Mouse (Mus musculus) thymus, postnatal 25 days (tissue): ENCODE results near the gene Adgrl3.

ENCODE experiments used
- DNase-seq: peaks from one replicate; pipeline ENCODE4 v3.0.0; 2022

The Adgrl3 gene

GRCm38 (mm10) chr5:81583425-81583824 is 563.5 kb downstream of the Adgrl3 start:
- no peak for DNase-seq

GRCm38 (mm10) chr5:81584945-81585344 is 565.0 kb downstream of the Adgrl3 start:
- DNase-seq: no peak

DNA sequence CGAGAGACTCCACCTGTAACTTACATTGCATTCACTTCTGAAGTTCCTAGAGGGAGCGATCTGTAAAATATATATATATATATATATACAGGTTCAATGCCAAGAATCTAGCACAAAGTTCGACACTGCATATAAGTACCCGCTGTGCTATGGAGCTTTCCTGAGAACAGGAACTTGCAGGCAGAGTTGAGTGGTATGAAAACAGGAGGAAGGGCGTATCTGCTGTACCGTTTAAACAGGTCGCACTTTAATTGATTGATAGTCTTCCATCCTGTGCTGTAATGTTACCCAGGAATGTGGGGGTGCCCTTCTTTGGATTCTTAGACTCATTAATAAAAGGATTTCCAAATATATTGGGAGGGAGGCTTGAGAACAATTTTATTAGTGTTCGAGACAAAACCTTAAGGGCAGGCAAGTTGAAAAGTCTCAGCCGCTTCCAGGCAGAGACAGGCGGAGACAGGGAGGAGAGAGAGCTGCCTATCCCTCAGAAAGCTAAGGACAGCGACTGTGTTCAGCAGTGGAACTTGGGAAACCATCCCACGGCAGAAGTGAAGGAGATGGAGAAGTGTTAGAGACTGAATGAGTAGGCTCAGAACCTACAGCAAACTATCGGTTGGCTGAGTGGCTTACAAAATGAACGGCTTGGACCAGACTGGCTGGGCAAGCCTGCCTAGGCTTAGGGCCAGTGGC is 570.2 kb downstream of the Adgrl3 start:
- no peak for DNase-seq

DNA sequence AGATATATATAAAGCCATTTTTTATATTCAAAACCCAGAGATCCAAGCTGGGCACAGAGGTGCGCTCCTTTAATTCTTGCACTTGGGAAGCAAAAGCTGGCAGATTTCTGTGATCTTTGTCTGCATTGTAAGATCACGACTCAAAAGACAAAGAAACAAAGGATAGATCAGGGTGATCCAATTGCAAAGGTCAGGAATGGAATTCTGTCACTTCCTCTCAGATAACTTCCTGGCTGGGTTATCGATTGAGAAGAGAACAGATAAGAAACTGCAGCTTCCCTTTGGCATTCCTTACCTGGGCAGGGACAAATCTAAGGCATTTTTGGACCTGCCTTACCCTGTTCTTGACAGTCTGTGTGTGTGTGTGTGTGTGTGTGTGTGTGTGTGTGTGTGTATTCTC is 571.5 kb downstream of the Adgrl3 start:
- DNase-seq: no peak

- no peak for DNase-seq
Measured at GRCm38 (mm10) chr5:81593396-81593995, 573.6 kb downstream of the Adgrl3 start.

- DNase-seq: no peak
Measured at GRCm38 (mm10) chr5:81598041-81598440, 578.1 kb downstream of the Adgrl3 start.

- DNase-seq: no peak
Measured at GRCm38 (mm10) chr5:81602889-81603288, 583.0 kb downstream of the Adgrl3 start.

DNA sequence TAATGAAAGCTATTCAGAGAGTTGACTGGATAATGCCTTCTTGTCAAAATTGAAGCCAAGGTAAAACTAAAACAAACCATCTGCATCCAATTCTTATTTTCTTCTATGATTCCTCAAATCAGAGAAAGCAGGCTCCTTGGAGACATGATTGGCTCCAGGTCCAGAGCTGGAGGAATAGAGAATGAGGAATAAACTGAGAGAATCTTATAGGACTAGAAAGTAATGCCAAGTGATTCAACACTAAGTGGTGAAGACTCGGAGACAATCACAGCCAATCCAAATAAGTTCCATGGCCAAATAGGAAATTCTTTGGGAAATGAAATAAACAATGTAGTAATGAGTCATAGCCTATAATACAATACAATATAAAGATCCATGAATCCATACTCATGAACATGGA is 585.7 kb downstream of the Adgrl3 start:
- no peak for DNase-seq

DNA sequence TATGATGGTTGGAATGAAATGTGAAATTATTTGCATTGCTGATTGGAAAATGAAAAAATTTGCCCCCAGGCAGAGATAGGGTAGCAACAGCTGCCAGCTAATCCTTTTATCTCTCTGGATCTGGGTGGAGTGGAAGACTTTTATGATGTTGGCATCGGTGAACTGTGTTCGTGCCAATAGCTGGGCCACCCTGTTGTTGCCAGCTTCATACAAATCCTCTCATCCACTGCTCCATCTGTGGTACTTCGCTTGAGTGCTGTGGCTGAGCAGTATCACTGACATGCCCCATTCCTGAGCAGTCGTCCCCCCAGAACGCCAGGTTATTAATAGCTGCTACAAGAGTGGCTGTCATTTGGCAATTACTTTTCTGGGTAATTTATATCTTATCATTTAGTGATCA is 590.3 kb downstream of the Adgrl3 start:
- DNase-seq: no peak

DNA sequence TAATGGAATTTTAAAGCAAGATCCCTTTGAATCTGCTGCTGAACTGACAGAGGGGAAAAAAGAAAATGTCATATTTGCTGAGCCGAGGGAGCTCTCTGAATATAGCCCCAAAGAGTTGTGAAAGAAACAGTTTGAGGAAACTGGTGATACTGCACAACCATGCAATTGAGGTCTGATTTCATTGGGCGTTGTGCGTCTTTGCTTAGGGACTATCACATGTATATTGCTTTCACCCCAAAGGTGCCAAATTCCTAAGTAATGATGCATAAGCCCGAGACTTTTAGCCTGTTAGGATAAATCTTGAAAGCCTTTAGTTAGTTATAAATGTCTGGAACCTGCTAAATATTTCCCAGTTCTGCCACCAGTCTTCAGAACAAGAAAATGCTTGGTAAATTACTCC is 594.7 kb downstream of the Adgrl3 start:
- no peak for DNase-seq

GRCm38 (mm10) chr5:81621106-81621505 is 601.2 kb downstream of the Adgrl3 start:
- no peak for DNase-seq

DNA sequence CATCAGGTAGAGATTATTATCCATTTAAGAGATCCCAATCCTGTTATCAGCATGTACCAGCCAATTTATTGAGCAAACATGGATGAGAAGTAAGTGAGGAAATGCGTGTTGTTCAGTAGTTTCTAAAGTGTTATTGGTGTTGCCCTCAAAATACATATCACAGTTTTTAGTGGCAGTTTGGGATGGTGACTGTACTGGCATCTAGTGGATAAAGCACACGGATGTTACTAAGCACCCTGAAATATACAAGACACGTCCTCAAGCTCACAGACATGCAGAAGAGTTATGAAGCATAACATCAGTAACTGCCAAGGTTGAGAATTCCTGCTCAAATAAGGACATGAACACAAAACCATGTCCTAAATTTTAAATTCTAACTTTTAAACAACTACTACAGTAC is 601.8 kb downstream of the Adgrl3 start:
- no peak for DNase-seq

GRCm38 (mm10) chr5:81623846-81624245 is 603.9 kb downstream of the Adgrl3 start:
- no peak for DNase-seq

DNA sequence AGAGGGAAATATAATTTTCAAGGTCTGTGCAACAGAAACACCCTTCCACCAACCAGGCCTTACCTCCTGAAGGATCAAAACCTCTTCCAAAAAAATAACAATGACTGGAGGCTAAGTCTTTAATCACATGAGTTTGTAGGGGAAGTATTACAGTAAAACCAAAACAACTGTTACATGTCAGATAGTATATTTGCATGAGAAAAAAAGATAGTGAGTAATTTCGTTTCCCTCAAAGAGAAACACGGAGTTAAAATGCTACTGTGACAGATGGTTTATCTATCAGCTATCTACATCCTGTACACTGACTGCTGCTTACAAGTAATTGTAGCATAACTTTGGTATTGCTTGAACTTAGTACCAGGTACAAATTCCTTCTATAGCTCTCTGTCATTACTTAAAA is 616.2 kb downstream of the Adgrl3 start:
- no peak for DNase-seq

DNA sequence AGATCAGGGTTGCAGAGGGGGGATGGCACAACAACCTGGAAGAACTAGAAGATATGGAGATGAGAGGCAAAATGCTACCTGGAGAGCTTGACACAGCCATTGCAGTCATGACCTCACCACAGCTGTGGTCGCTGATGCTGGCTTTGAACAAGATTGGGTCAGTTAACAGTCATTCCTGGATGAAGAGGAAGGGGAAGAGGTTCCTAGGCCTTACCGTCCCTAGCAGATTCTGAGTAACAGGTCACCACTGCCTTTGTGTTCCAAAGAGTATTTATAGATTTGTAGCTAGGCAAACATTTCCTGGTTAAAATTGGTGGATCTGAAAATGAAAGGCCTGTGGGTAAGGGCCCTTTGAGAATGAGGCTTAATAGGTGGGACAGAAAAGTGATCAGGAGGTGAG is 618.5 kb downstream of the Adgrl3 start:
- no peak for DNase-seq

- no peak for DNase-seq
Measured at GRCm38 (mm10) chr5:81640118-81640517, 620.2 kb downstream of the Adgrl3 start.

DNA sequence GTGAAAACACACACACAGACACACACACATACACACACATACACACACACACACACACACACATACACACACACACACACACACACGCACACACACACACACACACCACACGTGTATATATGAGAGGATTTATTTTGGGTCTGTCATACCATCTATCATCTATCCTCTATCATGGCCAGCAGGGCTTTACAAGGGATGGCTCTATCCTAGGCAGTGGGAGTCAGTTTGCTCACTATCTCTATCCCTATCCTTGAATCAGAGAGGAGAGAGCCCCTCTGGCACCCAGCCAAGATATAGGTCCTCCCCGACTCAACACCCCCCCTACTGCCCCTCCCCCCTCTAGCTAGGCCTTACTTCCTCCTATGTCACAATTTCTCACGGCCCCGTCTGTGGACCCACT is 625.6 kb downstream of the Adgrl3 start:
- DNase-seq: no peak

GRCm38 (mm10) chr5:81653941-81654340 is 634.0 kb downstream of the Adgrl3 start:
- DNase-seq: no peak

DNA sequence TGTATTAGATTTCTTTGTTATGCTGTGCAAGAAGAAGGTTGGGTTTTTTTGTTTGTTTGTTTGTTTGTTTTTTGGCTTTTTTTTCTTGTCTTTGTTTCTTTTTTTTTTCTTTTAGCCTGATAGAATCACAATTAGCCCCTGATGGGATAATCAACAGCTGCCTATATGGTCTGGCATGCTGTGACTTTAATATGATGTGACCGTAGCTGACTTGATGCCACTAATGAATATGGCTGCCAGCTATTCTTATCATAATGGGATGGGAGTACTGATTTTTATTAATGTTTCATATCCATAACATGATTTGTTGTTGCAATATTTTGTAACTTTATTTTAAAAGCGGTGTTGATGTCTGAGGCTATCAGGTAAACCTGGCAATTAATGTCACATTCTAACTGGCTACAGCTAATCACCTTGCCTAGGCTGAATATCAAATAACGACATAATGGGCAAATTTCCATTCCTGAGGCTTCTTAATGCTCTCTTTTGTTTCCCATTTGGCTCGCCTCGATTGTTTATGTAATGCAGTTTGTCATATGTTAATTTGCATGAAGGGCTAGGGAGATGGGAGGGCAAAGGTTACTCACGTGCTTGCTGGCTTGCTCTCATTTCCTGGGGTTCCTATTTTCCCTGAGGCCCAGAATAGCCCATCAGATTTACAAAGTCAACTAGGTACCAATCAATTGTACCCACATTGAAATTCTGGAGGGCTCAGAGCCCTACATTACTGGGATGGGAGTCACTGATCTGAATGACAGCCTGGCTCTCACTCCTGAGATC is 641.9 kb downstream of the Adgrl3 start:
- DNase-seq: no peak

GRCm38 (mm10) chr5:81671025-81671424 is 651.1 kb downstream of the Adgrl3 start:
- no peak for DNase-seq

- DNase-seq: no peak
Measured at GRCm38 (mm10) chr5:81674275-81674974, 654.5 kb downstream of the Adgrl3 start.

DNA sequence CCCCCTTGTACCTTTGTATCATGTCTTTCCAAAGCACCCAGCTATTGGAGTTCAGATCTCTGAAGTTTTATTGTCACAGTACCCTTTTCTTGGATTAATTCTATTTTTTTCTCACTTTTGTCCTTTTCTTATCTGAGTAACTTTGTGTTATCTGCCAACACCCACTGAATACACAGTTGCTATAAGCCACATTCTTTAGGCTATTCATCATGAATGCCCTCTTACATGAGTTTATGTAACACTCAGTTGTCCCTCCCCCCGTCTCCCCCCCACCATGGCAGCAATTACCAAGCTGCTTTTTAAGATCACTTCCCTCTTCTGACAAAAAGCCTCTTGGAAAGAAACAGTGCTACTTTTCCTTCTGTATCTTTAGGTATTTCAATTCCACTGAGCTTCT is 655.0 kb downstream of the Adgrl3 start:
- no peak for DNase-seq

- no peak for DNase-seq
Measured at GRCm38 (mm10) chr5:81676896-81677295, 657.0 kb downstream of the Adgrl3 start.

GRCm38 (mm10) chr5:81686206-81686605 is 666.3 kb downstream of the Adgrl3 start:
- DNase-seq: no peak
